ENCODE assay signal across 10 mouse cellular contexts in the genomic region with DNA sequence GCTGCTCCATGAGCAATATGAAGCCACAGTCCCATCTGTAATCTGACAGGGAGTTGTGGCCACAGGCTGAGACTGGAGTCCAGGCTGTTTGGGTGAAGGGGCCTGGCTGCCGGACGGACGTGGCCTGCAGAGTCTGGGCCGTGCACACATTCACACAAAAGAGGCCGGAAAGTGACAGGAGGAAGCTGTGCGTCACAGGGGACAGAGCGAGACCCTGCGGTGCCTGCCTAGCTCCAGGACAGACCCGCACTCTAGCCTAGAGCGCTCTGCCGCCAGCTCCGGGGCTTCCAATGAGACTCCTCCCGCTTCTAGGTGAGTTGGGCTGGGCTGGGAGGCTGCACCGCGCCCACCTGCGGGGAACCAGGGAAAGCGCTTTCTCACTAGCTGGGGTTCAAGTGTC. TPM values are rescaled to one million over a fixed set of nuclear protein-coding genes. Genes with fewer than 3 reads are reported as not detected.
DNase-seq lines count a peak whose midpoint lies in the region; ATAC-seq and TF ChIP-seq lines count a peak whose summit lies in the region.
"Had no signal": no experiment of that assay in that cellular context is flagged by ENCODE, and none has a peak within 500 bp of the region (broad histone marks: within the 10 kb centered on the region; RNA-seq: fewer than 3 reads in every experiment).

A gene (plus strand): TSS at position 195 of the 400 bp plus-strand sequence.

- peaks cover 3% of the 10 kb centered on the region; the same call in 1 of the 2 replicates for H3K4me1 ChIP-seq in forebrain, embryonic 14.5 days (ENCODE audit: control insufficient read depth, insufficient read depth, low read length)
- no peaks in the 10 kb centered on the region for H3K4me1 ChIP-seq in lung, embryonic 14.5 days (ENCODE audit: insufficient read depth)

- 3% methylated on average over 17 of the region's 17 CpGs for WGBS in forebrain, embryonic 14.5 days
- WGBS in lung, embryonic 14.5 days, result 3% methylated on average over 17 of the region's 17 CpGs

- intact Hi-C loops in heart, postnatal 14 days (cut with DNase I), result loop anchor here (2.0 to 5.0 kb wide), 2 partner anchors 105 to 143 kb away; no protein-coding TSS in a partner anchor

- H3K9me3 ChIP-seq in forebrain, embryonic 14.5 days (replicated peaks; ENCODE audit: control insufficient read depth, low read length), result no peaks in the 10 kb centered on the region
- H3K9me3 ChIP-seq in lung, embryonic 14.5 days (ENCODE audit: low read depth, low read length), result no peaks in the 10 kb centered on the region

- H3K27ac ChIP-seq in forebrain, embryonic 14.5 days (ENCODE audit: low read depth, low read length), result no peak within 1 kb of the TSS
- no peak within 1 kb of the TSS for H3K27ac ChIP-seq in lung, embryonic 14.5 days (ENCODE audit: low read depth)
- H3K27ac ChIP-seq: macrophage had no signal

- DNase-seq in left cerebral cortex, adult 18-20 months (ENCODE audit: low spot score in 2 of 2), result no peak
- DNase-seq in left cerebral cortex, adult 9 months (ENCODE audit: low spot score in 2 of 2), result no peak
- no peak for DNase-seq in forebrain, embryonic 14.5 days (ENCODE audit: low spot score)
- peak; percentile 53 to 64 for DNase-seq in heart, postnatal 14 days
- DNase-seq in kidney, postnatal 36 days, result peak; percentile 70 to 74
- DNase-seq in lung, embryonic 14.5 days, result peak; percentile 64
- DNase-seq in cerebellum, postnatal 4 days (ENCODE audit: low spot score in 2 of 2), result no peak

- peak within 1 kb of the TSS; percentile 44 for H3K4me2 ChIP-seq in forebrain, embryonic 14.5 days (ENCODE audit: low read length)
- peak within 1 kb of the TSS; percentile 60 for H3K4me2 ChIP-seq in lung, embryonic 14.5 days

- peak within 1 kb of the TSS; percentile 48 for H3K9ac ChIP-seq in forebrain, embryonic 14.5 days (ENCODE audit: low read length)
- peak within 1 kb of the TSS; percentile 52 for H3K9ac ChIP-seq in lung, embryonic 14.5 days

- H3K27me3 ChIP-seq in forebrain, embryonic 14.5 days (replicated peaks; ENCODE audit: control insufficient read depth, insufficient read depth, low read length), result 0 out of 2 replicates have a peak, but pooled peaks cover 4% of the 10 kb centered on the region
- H3K27me3 ChIP-seq in lung, embryonic 14.5 days (ENCODE audit: insufficient read depth, low read length), result no peaks in the 10 kb centered on the region
- H3K27me3 ChIP-seq: CH12.LX had no signal

- TF ChIP-seq CTCF in lung, embryonic 14.5 days (IDR thresholded peaks at IDR 0.05; ENCODE audit: low read depth), result no peak

- ATAC-seq in forebrain, embryonic 14.5 days, result peak; percentile 40; the same call in 1 of the 2 replicates
- ATAC-seq in lung, embryonic 14.5 days (ENCODE audit: insufficient read depth), result peak; percentile 95
- peak; percentile 44; the same call in 1 of the 2 replicates for ATAC-seq in neutrophil, adult 5-6 weeks (ENCODE audit: extremely low read depth, insufficient number of reproducible peaks, low FRiP score, poor library complexity, severe bottlenecking)

- no peaks in the 10 kb centered on the region for H3K36me3 ChIP-seq in forebrain, embryonic 14.5 days (ENCODE audit: control insufficient read depth, insufficient read depth, low read length)
- no peaks in the 10 kb centered on the region for H3K36me3 ChIP-seq in lung, embryonic 14.5 days (ENCODE audit: insufficient read depth)

- H3K4me3 ChIP-seq in forebrain, embryonic 14.5 days (ENCODE audit: low read depth, low read length), result peak within 1 kb of the TSS; percentile 15; the same call in 1 of the 2 replicates
- peak within 1 kb of the TSS; percentile 28 for H3K4me3 ChIP-seq in lung, embryonic 14.5 days (ENCODE audit: low read depth, low read length)

RNA-seq across cellular contexts. Expression of the gene that starts here (rescaled TPM):
- 10 to 100 TPM; 21.8 to 24.5 TPM for total RNA-seq in left cerebral cortex, adult 18-20 months (2021)
- polyA plus RNA-seq in forebrain, embryonic 14.5 days (2014; fragmentation: Nextera tagmentation; extraction: Ambion mirVana), result 14.9 and 16.0 TPM in 2 replicates
- total RNA-seq in heart, postnatal 14 days (2021), result 100 to 1,000 TPM in 1 of 2 experiments, 10 to 100 TPM in 1; 95.1 to 105 TPM
- 13.9 and 15.9 TPM in 2 replicates for polyA plus RNA-seq in lung, embryonic 14.5 days (2014; fragmentation: Nextera tagmentation; extraction: Ambion mirVana)
- total RNA-seq in neutrophil, adult 5-6 weeks (2017), result 1.1 TPM in 1 of 2 replicates, not detected in the other
- total RNA-seq: CH12.LX had no signal

Comparison
In these comparisons a context has a peak if more than half of its experiments do, and no peak if none do; other contexts are left out.
1. RNA of the gene that starts here (total RNA-seq): 95.1 to 105 TPM in heart, postnatal 14 days and 21.8 to 24.5 TPM in left cerebral cortex, adult 18-20 months; 1.1 TPM in neutrophil, adult 5-6 weeks; every median in the first group is over 10 times any median in the second.
2. DNase-seq: peak in heart, postnatal 14 days (2 of 2), kidney, postnatal 36 days (2 of 2) and lung, embryonic 14.5 days (single experiment); none in left cerebral cortex, adult 18-20 months (0 of 2), left cerebral cortex, adult 9 months (0 of 2), forebrain, embryonic 14.5 days (single experiment) and cerebellum, postnatal 4 days (0 of 2).
3. ATAC-seq: peak in every context shown above with its lines; median percentile 95 in lung, embryonic 14.5 days; 44 in neutrophil, adult 5-6 weeks; 40 in forebrain, embryonic 14.5 days.